Mouse (Mus musculus): ENCODE results near the gene Agpat3. TPM values are rescaled to one million over a fixed set of nuclear protein-coding genes. Genes with fewer than 3 reads are reported as not detected.

Agpat3 gene
- polyA plus RNA-seq, 1 experiment from 2014 or later: 69.9 TPM

DNA sequence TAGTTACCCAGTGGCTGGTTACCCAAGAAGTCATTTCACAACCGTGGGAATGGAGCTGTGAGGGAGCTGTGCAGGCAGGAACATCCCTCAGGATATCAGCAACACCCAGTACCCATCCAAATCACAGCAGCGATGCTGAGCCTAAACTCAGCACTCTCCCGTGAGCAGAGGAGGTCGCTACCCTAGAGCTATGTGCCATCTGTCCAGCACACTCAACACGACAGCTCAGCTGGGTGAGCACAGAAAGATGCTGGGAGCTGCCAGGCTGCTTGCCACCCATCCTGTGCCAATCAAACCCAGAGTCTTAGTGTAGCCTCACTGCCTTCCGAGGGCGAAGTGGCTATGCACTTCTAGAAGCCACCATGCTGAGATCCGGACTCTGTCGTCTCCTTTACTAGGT is 32.3 kb downstream of the Agpat3 start:
- ATAC-seq (replicated peaks): peak; percentile 52; the same call in 1 of the 2 replicates
- WGBS: 64% methylated on average over 9 of the region's 9 CpGs
- H3K4me2 ChIP-seq (replicated peaks): no peak overlapping the region
- H3K4me3 ChIP-seq: no peak overlapping the region
- H3K4me1 ChIP-seq: peaks cover 38% of the 10 kb centered on the region
- H3K27ac ChIP-seq (replicated peaks): peak overlapping the region; percentile 52
- H3K9me3 ChIP-seq: no peaks in the 10 kb centered on the region
- no peak overlapping the region for H3K9ac ChIP-seq (replicated peaks)
- H3K36me3 ChIP-seq: no peaks in the 10 kb centered on the region
- H3K27me3 ChIP-seq: no peaks in the 10 kb centered on the region

DNA sequence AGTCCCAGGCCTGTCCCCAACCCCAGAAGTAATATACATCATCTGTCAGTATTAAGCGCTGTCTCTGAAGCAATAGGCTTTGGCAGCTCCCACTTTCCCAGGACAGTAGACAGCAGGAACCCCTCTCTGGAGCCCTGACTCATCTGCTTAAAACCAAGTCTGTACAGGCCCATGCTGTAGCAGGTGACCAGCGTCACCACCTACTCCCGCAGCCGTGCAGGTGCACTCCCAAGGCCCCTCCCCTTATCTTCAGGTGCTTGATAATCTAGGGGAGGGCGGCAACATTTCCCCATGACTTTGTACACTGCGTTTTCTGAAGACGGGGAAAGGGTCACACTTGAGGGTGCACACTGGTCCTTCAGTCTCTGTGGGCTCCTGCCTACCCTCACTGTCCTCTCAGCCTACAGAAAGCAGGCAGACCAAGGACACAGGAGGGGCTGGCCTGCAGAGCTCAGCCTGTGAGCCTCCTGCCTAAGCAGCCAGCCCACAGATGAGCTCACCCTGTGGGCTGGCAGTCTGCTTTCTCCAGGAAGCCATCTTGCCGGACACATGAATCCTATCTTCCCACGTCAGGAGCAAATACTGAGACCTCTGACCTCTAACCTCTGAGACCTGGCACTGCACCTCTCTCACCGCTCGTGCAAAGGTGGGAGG is 34.9 kb downstream of the Agpat3 start:
- no peak overlapping the region for H3K9ac ChIP-seq (replicated peaks)
- no peak overlapping the region for H3K4me3 ChIP-seq
- no peak for ATAC-seq (replicated peaks)
- H3K36me3 ChIP-seq: no peaks in the 10 kb centered on the region
- H3K9me3 ChIP-seq: no peaks in the 10 kb centered on the region
- no peak overlapping the region for H3K27ac ChIP-seq (replicated peaks)
- 86% methylated on average over 11 of the region's 11 CpGs for whole genome bisulfite sequencing
- no peaks in the 10 kb centered on the region for H3K27me3 ChIP-seq
- no peak overlapping the region for H3K4me2 ChIP-seq (replicated peaks)
- peaks cover 20% of the 10 kb centered on the region for H3K4me1 ChIP-seq

DNA sequence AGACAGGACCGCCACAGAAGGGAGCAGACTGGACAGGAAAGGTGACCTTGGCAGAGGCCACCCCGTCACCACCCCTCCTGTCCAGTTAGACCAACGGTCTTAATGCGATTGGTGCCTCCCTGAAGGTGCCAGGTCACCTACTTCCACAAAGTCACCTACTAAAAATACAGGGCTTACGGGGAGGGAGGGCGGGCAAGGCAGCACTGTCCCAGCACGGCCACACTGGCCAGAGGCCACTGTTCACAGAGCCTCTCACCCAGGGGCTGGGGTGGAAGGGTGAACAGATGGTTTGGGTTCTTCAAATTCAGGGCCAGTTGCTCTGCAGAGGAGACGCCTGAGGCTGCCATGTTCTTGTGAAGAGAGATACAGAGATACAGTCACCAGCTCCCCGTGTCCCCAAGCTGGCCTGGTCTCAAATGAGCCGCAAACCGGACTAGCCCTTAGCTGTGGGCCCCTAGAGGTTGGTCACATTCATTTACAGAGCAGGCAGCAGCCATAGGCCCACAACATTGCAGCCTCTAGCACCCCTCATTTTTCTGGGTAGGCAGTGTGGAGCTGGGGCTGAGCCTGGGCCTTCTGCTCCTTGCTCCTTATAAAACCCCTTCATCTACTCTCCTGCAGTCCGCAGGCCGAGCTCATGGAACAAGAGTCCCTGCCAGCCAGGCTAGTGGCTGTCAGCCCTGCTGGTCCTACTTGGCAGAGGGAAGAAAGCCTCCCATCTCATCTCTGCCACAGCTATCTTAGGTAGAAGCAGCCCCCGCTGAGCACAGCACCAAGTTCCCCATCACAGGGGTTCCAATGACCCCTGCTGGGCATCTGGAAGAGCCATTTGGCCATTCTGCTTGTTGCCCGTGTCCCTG is 35.8 kb downstream of the Agpat3 start:
- Histone ChIP-seq H3K9ac (replicated peaks) (no peak overlapping the region), H3K36me3 (no peaks in the 10 kb centered on the region), H3K9me3 (no peaks in the 10 kb centered on the region), H3K4me1 (peaks cover 21% of the 10 kb centered on the region), H3K27me3 (no peaks in the 10 kb centered on the region), H3K4me2 (replicated peaks) (no peak overlapping the region), H3K27ac (replicated peaks) (no peak overlapping the region), H3K4me3 (no peak overlapping the region)
- ATAC-seq (replicated peaks): no peak
- WGBS: 88% methylated on average over 15 of the region's 15 CpGs

DNA sequence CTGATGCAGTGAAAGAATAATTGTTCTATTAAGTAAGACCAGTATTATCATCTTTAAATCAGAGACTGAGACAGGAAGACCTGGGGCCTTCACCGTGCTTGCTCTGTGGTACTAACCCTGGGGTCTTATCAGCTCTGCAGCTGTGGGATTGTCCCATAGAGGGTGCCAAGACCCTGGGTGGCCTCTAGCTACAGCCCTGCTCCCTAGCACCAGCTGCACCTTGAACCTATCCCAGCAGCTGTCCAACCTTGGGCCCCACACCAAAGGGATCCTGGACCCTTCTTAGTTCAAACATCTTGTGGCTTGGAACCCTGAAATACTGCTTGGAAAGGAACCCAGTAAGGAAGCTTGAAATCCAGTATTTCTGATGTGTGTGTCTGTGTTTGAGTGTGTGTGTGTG is 37.1 kb downstream of the Agpat3 start:
- Histone ChIP-seq H3K4me3 (no peak overlapping the region), H3K4me2 (replicated peaks) (no peak overlapping the region), H3K9ac (replicated peaks) (no peak overlapping the region), H3K27me3 (no peaks in the 10 kb centered on the region), H3K36me3 (no peaks in the 10 kb centered on the region), H3K27ac (replicated peaks) (no peak overlapping the region), H3K9me3 (no peaks in the 10 kb centered on the region), H3K4me1 (peaks cover 12% of the 10 kb centered on the region)
- ATAC-seq (replicated peaks): no peak
- WGBS: 80% methylated on average over 1 of the region's 1 CpGs

DNA sequence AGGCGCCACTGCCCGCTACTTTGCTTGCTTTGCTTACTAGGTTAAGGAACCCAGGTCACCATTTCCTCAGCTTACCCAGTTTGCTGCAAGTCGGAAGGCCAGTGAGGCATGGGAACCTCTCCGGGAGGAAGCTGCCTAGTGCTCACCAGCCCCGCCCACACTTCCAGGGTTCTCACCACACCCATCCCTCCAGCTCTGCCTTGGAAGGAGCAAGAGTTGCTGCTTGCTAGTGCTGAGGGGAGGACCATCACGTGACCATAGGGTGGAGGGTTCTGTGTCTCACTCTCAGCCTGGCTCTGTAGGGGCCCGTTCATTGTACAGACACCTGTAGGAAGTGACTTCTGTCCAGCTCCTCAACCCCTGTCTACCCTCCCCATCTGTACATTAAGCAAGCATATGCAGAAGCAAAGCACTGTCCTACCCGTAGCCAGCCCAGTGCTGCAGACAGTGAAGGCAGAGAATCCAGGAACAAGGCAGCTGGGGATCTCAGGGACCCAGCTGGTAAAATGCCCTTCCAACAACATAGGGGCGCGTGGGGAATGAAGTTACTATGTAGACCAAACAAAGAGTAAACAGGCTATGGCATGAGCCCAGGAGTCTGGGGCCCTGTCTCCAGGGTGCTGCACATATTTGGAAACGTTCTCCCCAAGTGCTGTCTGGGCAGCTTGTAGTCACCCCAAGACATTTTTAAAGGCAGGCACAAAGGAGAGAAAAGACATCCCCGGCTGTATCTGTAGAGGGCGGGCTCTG is 40.2 kb downstream of the Agpat3 start:
- no peak for ATAC-seq (replicated peaks)
- Histone ChIP-seq H3K27me3 (no peaks in the 10 kb centered on the region), H3K4me3 (no peak overlapping the region), H3K9ac (replicated peaks) (no peak overlapping the region), H3K4me2 (replicated peaks) (no peak overlapping the region), H3K4me1 (peaks cover 2% of the 10 kb centered on the region; the same call in 1 of the 2 replicates), H3K9me3 (no peaks in the 10 kb centered on the region), H3K27ac (replicated peaks) (no peak overlapping the region), H3K36me3 (no peaks in the 10 kb centered on the region)
- 81% methylated on average over 13 of the region's 13 CpGs for WGBS

DNA sequence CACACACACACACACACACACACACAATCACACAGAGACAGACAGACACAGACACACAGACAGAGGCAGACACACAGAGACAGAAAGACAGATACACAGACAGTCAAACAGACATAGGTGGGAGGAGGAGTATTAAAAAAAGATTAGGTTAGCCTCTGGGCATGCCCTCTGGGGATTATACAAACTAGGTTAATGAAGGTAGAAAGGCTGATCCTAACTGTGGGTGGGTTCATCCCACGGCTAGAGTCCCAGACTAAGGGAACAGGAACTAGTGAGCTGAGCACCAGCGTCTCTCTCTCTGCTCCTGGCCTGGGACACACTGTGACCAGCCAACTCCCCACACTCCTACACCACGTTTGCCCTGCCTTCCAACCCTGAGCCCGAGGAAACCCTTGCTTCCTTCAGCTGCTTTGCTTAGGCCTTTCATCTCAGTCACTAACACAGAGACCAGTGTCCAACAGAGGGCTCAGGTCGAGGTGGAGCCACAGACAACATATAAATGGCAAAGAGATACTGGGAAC is 41.5 kb downstream of the Agpat3 start:
- no peak overlapping the region for H3K4me3 ChIP-seq
- H3K9me3 ChIP-seq: no peaks in the 10 kb centered on the region
- no peak overlapping the region for H3K9ac ChIP-seq (replicated peaks)
- no peak for ATAC-seq (replicated peaks)
- H3K27me3 ChIP-seq: no peaks in the 10 kb centered on the region
- 52% methylated on average over 5 of the region's 5 CpGs for WGBS
- no peak overlapping the region for H3K27ac ChIP-seq (replicated peaks)
- no peak overlapping the region for H3K4me2 ChIP-seq (replicated peaks)
- no peaks in the 10 kb centered on the region for H3K36me3 ChIP-seq
- H3K4me1 ChIP-seq: peaks cover 2% of the 10 kb centered on the region; the same call in 1 of the 2 replicates

DNA sequence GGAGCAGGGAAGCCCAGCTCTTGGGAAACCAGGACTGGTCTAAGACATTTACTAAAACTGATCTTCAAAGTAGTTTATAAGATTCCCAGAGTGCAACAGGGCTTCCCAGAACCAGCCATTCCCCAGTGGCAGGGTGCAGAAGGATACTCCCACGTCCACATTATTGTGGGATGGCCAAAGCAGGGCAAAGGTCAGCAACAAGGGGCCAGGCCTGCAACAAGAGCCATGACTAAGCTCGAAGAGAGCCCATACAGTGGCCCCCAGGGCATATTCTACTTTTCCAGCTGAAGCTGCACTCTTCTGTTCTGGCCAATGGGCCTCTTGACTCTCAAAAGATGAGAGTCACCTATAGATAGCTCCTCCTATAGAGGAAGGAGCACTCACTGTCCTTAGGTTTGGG is 43.7 kb downstream of the Agpat3 start:
- H3K4me3 ChIP-seq: no peak overlapping the region
- no peaks in the 10 kb centered on the region for H3K36me3 ChIP-seq
- WGBS: 59% methylated on average over 2 of the region's 2 CpGs
- H3K9me3 ChIP-seq: no peaks in the 10 kb centered on the region
- H3K9ac ChIP-seq (replicated peaks): no peak overlapping the region
- H3K4me2 ChIP-seq (replicated peaks): no peak overlapping the region
- H3K27ac ChIP-seq (replicated peaks): no peak overlapping the region
- no peak for ATAC-seq (replicated peaks)
- H3K27me3 ChIP-seq: no peaks in the 10 kb centered on the region
- peaks cover 2% of the 10 kb centered on the region; the same call in 1 of the 2 replicates for H3K4me1 ChIP-seq

DNA sequence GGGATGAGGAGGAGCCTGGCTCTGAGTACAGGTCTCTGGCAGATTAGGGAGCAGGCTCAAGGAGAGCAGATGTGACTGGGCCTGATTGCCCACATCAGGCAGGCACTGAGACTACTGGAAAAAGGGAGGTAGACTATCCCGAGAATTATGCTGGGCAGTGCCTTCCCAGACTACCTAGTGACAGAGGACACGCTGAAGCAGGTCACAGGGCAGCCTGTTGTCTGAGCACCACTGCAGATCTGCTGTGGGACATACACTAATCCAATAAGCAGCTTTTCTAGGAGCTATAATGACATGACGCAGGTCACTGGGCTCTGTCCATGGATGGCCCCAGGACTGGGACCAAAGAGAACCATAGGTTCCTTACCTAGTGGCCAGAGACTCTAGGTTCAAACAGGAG is 44.9 kb downstream of the Agpat3 start:
- Histone ChIP-seq H3K27ac (replicated peaks) (no peak overlapping the region), H3K36me3 (no peaks in the 10 kb centered on the region), H3K9ac (replicated peaks) (no peak overlapping the region), H3K4me2 (replicated peaks) (no peak overlapping the region), H3K27me3 (no peaks in the 10 kb centered on the region), H3K9me3 (no peaks in the 10 kb centered on the region), H3K4me1 (peaks cover 2% of the 10 kb centered on the region; the same call in 1 of the 2 replicates), H3K4me3 (no peak overlapping the region)
- WGBS: 75% methylated on average over 3 of the region's 3 CpGs
- no peak for ATAC-seq (replicated peaks)

DNA sequence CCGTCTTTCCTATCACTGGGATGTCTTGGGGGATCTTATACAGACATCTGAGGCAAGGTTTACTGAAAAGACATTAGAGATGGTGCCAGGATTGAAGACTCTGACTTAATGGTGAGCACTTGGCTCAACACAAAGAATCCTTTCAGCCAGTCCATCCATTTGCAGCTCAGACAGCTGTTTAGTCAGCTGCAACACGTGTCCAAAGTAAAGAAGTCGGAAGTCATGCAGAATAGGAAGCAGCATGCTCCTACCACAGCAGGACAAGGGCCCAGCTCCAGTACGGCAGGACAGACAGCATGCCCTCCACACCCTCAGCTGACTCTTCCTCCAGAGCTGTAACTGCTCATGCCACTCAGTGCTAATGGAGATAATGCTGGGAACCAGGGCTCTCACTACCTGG is 46.3 kb downstream of the Agpat3 start:
- Histone ChIP-seq H3K4me1 (no peaks in the 10 kb centered on the region), H3K9ac (replicated peaks) (no peak overlapping the region), H3K4me2 (replicated peaks) (no peak overlapping the region), H3K9me3 (no peaks in the 10 kb centered on the region), H3K4me3 (no peak overlapping the region), H3K27ac (replicated peaks) (no peak overlapping the region), H3K27me3 (no peaks in the 10 kb centered on the region), H3K36me3 (no peaks in the 10 kb centered on the region)
- ATAC-seq (replicated peaks): no peak
- 74% methylated on average over 4 of the region's 4 CpGs for WGBS

DNA sequence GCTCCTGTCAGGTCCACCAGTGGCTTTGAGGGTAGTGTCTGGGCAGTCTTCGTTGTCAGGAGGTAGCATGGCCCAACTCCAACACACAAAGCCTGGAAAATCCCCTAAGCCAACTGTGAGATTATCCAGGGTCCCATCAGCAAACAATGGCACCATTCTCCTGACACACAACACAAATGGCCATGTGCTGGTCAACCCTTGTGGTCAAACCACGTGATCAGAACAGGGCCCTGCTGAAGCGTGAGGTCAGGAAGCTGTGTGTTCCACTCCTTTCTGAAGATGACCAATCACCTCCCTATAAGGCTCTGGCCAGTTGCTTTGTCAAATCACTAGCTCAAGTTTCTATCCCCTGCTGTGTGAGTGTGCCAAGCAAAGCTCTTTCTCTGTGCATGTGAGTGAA is 47.3 kb downstream of the Agpat3 start:
- no peak for ATAC-seq (replicated peaks)
- Histone ChIP-seq H3K27me3 (no peaks in the 10 kb centered on the region), H3K9ac (replicated peaks) (no peak overlapping the region), H3K36me3 (no peaks in the 10 kb centered on the region), H3K27ac (replicated peaks) (no peak overlapping the region), H3K4me2 (replicated peaks) (no peak overlapping the region), H3K9me3 (no peaks in the 10 kb centered on the region), H3K4me1 (no peaks in the 10 kb centered on the region), H3K4me3 (no peak overlapping the region)
- WGBS: 43% methylated on average over 3 of the region's 3 CpGs

DNA sequence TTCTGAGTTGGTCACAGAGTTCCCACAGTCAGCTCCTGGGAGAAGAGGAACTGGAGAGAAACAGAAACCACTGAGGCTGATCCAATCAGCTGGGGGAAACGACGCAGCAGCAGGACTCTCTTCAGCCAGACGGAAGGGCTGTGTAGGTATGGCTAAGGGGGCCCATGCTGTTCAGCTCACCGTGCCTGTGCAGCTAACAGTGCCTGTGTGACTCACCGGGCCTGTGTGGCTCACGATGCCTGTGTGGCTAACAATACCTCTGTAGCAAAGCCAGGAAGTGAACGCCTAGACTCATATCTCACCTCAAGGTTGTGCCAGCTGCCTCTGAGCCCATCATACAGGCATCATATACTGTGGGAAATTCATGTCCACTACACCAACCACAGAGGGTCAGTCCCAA is 48.6 kb downstream of the Agpat3 start:
- no peak for ATAC-seq (replicated peaks)
- no peak overlapping the region for H3K9ac ChIP-seq (replicated peaks)
- no peaks in the 10 kb centered on the region for H3K36me3 ChIP-seq
- H3K4me3 ChIP-seq: no peak overlapping the region
- H3K4me2 ChIP-seq (replicated peaks): no peak overlapping the region
- no peaks in the 10 kb centered on the region for H3K27me3 ChIP-seq
- no peaks in the 10 kb centered on the region for H3K4me1 ChIP-seq
- no peaks in the 10 kb centered on the region for H3K9me3 ChIP-seq
- WGBS: 91% methylated on average over 7 of the region's 7 CpGs
- no peak overlapping the region for H3K27ac ChIP-seq (replicated peaks)

DNA sequence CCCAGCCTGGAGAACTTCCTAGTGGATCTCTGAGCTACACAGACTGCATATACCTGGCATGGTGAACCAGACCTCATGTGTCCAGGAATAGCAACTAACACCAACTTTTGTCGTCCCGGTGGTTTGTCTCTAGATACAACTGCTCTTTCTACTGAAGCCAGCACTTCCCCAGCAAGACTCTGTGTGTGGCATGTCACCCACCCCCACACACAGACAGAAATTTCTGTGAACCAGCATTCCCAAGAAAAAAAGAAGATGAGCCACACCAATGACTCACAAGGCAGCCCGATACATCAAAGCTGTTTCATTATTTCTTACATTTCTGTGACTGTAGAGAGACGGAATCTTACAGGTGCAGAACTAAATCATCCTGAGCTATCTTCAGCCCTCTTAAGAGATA is 52.2 kb downstream of the Agpat3 start:
- Histone ChIP-seq H3K4me2 (replicated peaks) (no peak overlapping the region), H3K4me1 (no peaks in the 10 kb centered on the region), H3K4me3 (no peak overlapping the region), H3K27ac (replicated peaks) (no peak overlapping the region), H3K36me3 (no peaks in the 10 kb centered on the region), H3K27me3 (no peaks in the 10 kb centered on the region), H3K9ac (replicated peaks) (no peak overlapping the region), H3K9me3 (no peaks in the 10 kb centered on the region)
- WGBS: 96% methylated on average over 4 of the region's 4 CpGs
- no peak for ATAC-seq (replicated peaks)

Data from forebrain, embryonic 15.5 days (tissue).